Mouse (Mus musculus) liver, embryonic 11.5 days (tissue): ENCODE measurements around the gene Mdfi. TPM values are rescaled to one million over a fixed set of nuclear protein-coding genes. Genes with fewer than 3 reads are reported as not detected.
"Not testable (repeated sequence)": the region's sequence is repeated elsewhere in the genome, so short reads cannot be mapped to it uniquely, and the experiment has no call there.

Source experiments
- ATAC-seq: fragments of 200-750 bp; cut with Nextera tagmentation; replicated peaks from 2 replicates; pipeline ENCODE4 v1.8.0; 2017; ENCODE audit warnings: moderate number of reproducible peaks, mild to moderate bottlenecking, moderate TSS enrichment, moderate library complexity; ENCODE audit not compliant: low FRiP score
- DNase-seq: peaks from one replicate; pipeline ENCODE4 v3.0.0-alpha.2; 2017; ENCODE audit warnings: low spot score
- H3K27ac ChIP-seq: fragments of 300-500 bp; sonication (generic); 2 replicates; pipeline ENCODE4 v1.5.1; 2014; ENCODE audit warnings: mild to moderate bottlenecking, low read depth, low read length, control low read depth
- H3K27me3 ChIP-seq: fragments of 300-500 bp; sonication (generic); replicated peaks from 2 replicates; pipeline ENCODE4 v1.6.1; 2014; ENCODE audit warnings: low read length, mixed read lengths; ENCODE audit not compliant: control insufficient read depth, insufficient read depth
- H3K36me3 ChIP-seq: fragments of 300-500 bp; sonication (generic); 2 replicates; pipeline ENCODE4 v1.6.1; 2014; ENCODE audit warnings: mild to moderate bottlenecking, low read length, moderate library complexity, mixed read lengths; ENCODE audit not compliant: control insufficient read depth, insufficient read depth
- H3K4me1 ChIP-seq: fragments of 300-500 bp; sonication (generic); replicated peaks from 2 replicates; pipeline ENCODE4 v1.6.1; 2014; ENCODE audit warnings: low read length, mixed read lengths; ENCODE audit not compliant: control insufficient read depth, insufficient read depth
- H3K4me2 ChIP-seq: fragments of 300-500 bp; sonication (generic); 2 replicates; pipeline ENCODE4 v1.6.1; 2014; ENCODE audit warnings: mild to moderate bottlenecking, control low read depth, moderate library complexity
- H3K4me3 ChIP-seq: fragments of 300-500 bp; sonication (generic); 2 replicates; pipeline ENCODE4 v1.5.1; 2014; ENCODE audit warnings: low read depth, low read length, control low read depth
- H3K9ac ChIP-seq: fragments of 300-500 bp; sonication (generic); 2 replicates; pipeline ENCODE4 v1.6.1; 2014; ENCODE audit warnings: low read depth, low read length, control low read depth
- H3K9me3 ChIP-seq: fragments of 300-500 bp; sonication (generic); 2 replicates; pipeline ENCODE4 v1.6.1; 2016; ENCODE audit warnings: low read length, inconsistent platforms, mixed read lengths; ENCODE audit not compliant: control insufficient read depth
- WGBS: fragments of 180-500 bp; shearing (Covaris S2); extraction: QIAGEN DNeasy Blood & Tissue Kit; methylation state at CpG from one replicate; pipeline ENCODE4 v1.1.7; 2014; 5-methylcytosine and 5-hydroxymethylcytosine counted together
- polyA plus RNA-seq: library from polyadenylated mRNA; unstranded; fragments of >200 nt; fragmentation: Nextera tagmentation; extraction: Ambion mirVana; gene quantifications from 2 replicates; pipeline ENCODE4 v1.2.1, GENCODE M21; 2014

Mdfi gene
- polyA plus RNA-seq, 1 experiment from 2014 or later, result 15.9 TPM

DNA sequence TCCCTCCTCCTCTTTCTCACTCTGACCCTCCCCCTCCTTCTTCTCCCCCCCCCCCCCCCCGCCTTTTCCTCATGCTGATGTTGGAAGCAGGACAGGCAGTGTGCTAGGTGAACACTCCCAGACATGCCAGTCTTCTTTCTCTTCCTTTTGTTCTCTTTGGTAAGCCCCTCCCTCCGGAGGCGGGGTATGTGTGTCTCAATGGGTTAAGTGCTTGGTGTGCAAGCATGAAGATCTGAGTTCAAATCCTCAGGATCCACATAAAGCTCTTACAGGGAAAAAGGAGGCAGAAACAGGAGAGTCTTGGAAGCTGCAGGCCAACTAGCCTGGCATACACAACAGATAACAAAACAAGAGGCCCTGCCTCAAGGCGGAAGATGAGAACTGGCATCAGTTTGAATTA, 18.8 kb upstream of the Mdfi start:
- Histone ChIP-seq H3K9ac (no peak overlapping the region), H3K27ac (no peak overlapping the region), H3K36me3 (no peaks in the 10 kb centered on the region), H3K4me2 (no peak overlapping the region), H3K4me1 (no peaks in the 10 kb centered on the region), H3K27me3 (no peaks in the 10 kb centered on the region), H3K9me3 (no peaks in the 10 kb centered on the region), H3K4me3 (no peak overlapping the region)
- WGBS, result 86% methylated on average over 3 of the region's 4 CpGs
- ATAC-seq (no peak), DNase-seq (no peak)

DNA sequence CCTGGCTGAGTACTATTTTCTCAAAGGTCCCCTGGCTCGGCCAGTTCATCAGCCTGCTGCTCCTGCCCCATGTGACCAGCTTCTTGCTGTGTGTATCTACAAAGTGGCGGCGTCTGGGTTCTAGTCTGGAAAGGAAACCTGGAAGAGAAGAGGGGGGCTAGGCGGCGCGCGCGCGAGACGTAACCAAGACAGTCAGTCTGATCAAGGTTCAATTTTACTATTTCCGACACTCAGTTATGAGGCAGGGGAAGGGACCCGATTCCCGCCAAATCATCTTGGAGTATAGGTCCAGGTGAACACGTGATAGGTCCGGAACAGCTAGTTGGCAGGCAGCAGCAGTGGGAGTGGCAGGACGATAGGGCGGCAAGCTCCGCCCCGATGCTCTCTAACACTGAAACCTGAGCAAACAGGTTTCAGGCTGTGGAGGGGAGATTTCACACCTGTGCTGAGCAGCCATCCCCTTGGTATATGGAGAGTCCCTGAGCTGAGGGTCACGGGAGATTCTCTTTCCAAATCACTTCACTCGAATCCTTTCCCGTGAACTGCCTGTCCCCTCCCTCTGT, 17.4 kb upstream of the Mdfi start:
- H3K4me1 ChIP-seq, H3K27ac ChIP-seq, H3K9ac ChIP-seq, ATAC-seq, H3K27me3 ChIP-seq, H3K9me3 ChIP-seq, DNase-seq, H3K36me3 ChIP-seq: not testable (repeated sequence)
- WGBS, result 12% methylated on average over 22 of the region's 22 CpGs
- Histone ChIP-seq H3K4me3 (0 out of 2 replicates have a peak overlapping the region, but pooled peaks have one; percentile 21), H3K4me2 (peak overlapping the region; percentile 59)

DNA sequence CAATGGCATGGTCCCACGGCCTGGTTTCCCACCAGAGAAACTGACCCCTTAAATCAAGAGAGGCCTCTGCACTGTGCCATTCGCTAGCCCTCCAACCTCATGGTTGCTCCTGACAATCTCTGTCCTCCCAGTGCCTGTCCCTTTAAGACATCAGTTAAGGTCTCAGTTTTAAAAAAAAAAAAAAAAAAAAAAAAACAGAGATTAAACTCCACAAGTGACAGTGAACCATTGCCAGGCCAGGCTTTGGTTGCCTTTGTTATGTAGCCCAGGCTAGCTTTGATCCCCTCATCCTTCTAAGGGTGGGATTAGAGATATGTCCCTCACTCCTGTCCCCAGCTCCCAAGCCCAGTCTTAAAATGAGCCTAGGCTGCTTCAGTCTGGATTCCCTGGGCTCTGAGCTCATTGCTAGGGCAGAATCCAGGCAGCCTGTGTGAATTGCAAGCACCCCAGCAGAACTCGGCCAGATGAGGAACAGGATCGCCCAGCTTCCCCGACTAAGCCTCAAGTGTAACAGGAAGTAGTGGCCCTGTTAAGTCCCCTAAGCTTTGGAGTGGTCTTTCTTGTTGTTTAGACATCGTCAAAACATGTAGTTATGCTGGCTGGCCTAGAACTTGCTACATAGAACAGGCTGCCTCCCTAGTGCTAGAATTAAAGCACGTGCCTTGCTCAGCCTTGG, 16.3 kb upstream of the Mdfi start:
- H3K27ac ChIP-seq, result no peak overlapping the region
- H3K9ac ChIP-seq, result no peak overlapping the region
- 62% methylated on average over 7 of the region's 7 CpGs for WGBS

DNA sequence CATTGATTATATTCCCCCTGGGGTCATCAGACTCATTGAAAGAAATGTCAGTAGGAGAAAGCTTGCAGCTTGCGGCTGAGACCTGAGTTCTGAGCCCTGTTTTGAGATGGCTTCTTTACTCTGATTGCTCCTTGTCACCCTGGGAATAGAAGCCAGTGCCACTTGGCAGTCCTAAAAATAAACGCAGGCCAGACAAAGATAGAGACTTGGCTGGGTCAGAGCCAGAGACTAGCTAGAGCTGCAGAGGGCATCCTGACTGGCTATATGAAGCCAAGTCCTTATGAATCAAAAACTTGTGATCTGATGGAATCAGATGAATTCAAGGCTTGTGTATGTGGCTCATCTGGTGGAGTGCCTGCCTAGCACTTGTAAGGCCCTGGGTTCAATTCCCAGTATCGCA, 15.5 kb upstream of the Mdfi start:
- no peak overlapping the region for H3K9ac ChIP-seq
- WGBS, result 78% methylated on average over 3 of the region's 3 CpGs
- H3K4me1 ChIP-seq, result no peaks in the 10 kb centered on the region
- DNase-seq, result no peak
- no peaks in the 10 kb centered on the region for H3K9me3 ChIP-seq
- no peaks in the 10 kb centered on the region for H3K27me3 ChIP-seq
- no peak overlapping the region for H3K4me2 ChIP-seq
- no peaks in the 10 kb centered on the region for H3K36me3 ChIP-seq
- ATAC-seq, result no peak
- no peak overlapping the region for H3K4me3 ChIP-seq
- no peak overlapping the region for H3K27ac ChIP-seq

More for the DNA sequence above, 16.3 kb upstream of the Mdfi start:
- no peaks in the 10 kb centered on the region for H3K9me3 ChIP-seq
- H3K36me3 ChIP-seq, result no peaks in the 10 kb centered on the region
- no peak for DNase-seq
- no peak overlapping the region for H3K4me3 ChIP-seq
- no peaks in the 10 kb centered on the region for H3K4me1 ChIP-seq
- H3K4me2 ChIP-seq, result no peak overlapping the region
- H3K27me3 ChIP-seq, result no peaks in the 10 kb centered on the region
- ATAC-seq, result no peak

DNA sequence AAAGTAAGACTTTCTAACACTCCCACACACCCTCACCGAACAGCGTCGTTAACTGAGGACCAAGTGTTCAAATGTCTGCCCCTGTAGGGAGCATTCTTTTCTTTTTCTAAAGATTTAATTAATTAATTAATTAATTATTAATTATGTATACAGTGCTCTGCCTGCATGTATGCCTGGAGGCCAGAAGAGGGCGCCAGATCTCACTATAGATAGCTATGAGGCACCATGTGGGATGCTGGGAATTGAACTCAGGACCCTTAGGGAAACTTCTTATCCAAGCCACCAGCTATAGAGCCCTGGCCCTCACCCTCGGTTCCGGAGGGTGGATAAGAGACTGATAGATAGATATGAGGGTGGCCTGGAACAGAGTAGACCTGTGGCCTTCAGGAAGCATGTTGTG, 13.5 kb upstream of the Mdfi start:
- H3K27me3 ChIP-seq, result no peaks in the 10 kb centered on the region
- no peak for ATAC-seq
- WGBS, result 74% methylated on average over 6 of the region's 6 CpGs

DNA sequence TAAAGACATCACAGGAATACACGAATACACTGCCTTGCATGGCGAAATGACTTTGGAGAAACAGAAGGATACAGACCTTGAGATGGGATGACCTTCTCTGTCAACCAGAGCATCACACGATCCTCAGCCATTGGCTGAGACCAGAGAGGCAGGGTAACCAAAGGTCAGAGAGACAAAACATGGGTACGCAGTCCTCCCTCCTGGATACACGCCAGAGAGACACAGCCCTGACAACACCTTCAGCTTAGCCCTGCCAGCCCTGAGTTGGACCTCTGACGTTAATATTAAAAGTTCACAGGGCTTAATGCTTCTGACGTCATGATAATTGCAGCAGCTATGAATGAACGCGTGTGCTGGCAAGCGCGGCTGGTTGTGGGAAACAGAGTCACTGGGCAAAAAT, 11.1 kb upstream of the Mdfi start:
- H3K36me3 ChIP-seq, result no peaks in the 10 kb centered on the region
- no peaks in the 10 kb centered on the region for H3K27me3 ChIP-seq
- H3K27ac ChIP-seq, result no peak overlapping the region
- H3K9me3 ChIP-seq, result 0 out of 2 replicates have a peak, but pooled peaks cover 3% of the 10 kb centered on the region
- WGBS, result 81% methylated on average over 11 of the region's 11 CpGs
- H3K4me2 ChIP-seq, result no peak overlapping the region
- no peak overlapping the region for H3K9ac ChIP-seq
- ATAC-seq (no peak), DNase-seq (no peak)
- peaks cover 4% of the 10 kb centered on the region; the same call in 1 of the 2 replicates for H3K4me1 ChIP-seq
- no peak overlapping the region for H3K4me3 ChIP-seq

More for the DNA sequence above, 13.5 kb upstream of the Mdfi start:
- no peak overlapping the region for H3K27ac ChIP-seq
- DNase-seq, result no peak
- H3K9me3 ChIP-seq, result 0 out of 2 replicates have a peak, but pooled peaks cover 3% of the 10 kb centered on the region
- H3K4me3 ChIP-seq, result no peak overlapping the region
- H3K36me3 ChIP-seq, result no peaks in the 10 kb centered on the region
- no peaks in the 10 kb centered on the region for H3K4me1 ChIP-seq
- no peak overlapping the region for H3K4me2 ChIP-seq
- H3K9ac ChIP-seq, result no peak overlapping the region

DNA sequence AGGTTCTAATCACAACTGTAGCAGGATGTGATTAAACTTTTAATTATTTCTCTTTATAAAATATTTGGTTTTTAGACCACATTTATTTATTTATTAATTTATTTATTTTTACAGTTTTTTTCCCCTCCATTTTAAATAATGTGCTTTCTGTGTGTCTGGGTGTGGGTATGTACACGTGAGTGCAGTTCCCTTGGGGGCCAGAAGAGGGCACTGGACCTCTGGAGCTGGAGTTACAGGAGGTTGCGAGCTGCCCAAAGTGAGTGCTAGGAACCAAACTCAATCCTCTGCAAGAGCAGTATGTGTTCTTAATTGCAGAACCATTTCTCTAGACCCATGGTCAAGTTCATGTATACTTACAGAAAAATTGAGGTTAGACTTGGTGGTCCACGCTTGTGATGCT, 9.0 kb upstream of the Mdfi start:
- Histone ChIP-seq H3K4me1 (peaks cover 4% of the 10 kb centered on the region; the same call in 1 of the 2 replicates), H3K4me2 (no peak overlapping the region), H3K27ac (no peak overlapping the region), H3K27me3 (no peaks in the 10 kb centered on the region), H3K36me3 (no peaks in the 10 kb centered on the region), H3K9me3 (0 out of 2 replicates have a peak, but pooled peaks cover 3% of the 10 kb centered on the region), H3K4me3 (no peak overlapping the region), H3K9ac (no peak overlapping the region)
- ATAC-seq, result no peak
- DNase-seq, result no peak
- WGBS, result 84% methylated on average over 3 of the region's 3 CpGs

DNA sequence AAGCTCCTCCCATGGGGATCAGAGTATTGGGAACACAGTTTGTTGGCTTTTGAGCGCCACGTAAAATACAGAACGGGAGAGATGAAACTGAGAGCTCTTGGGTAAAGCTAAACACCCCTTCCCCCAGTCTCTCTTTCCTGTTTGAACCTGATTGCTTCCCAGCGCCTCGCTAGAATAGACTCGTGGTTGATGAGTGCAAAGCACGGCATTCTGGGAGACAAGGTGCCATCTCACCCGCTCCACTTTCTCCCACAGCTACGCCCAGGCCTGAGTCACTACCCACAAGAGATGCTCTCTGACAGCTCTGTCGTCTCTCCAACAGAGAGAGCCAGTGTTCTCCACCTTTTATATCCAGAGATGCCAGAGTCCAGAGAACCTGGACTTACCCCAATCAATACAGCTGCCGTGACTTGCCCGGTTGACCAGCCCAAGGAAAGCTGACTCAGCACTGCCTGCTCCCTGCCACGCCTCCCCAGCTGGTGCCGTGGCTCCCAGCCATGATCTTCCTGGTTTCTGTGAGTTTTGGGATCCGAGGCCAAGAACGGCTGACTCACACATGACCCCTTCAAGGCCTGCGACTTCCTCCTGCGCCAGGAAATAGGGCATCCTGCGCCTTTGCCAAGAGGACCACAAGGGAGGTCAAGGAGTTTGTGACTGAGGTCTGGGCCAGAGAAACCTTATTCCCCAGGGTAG, 7.6 kb upstream of the Mdfi start:
- H3K36me3 ChIP-seq, result no peaks in the 10 kb centered on the region
- 50% methylated on average over 19 of the region's 19 CpGs for WGBS
- no peak overlapping the region for H3K27ac ChIP-seq
- no peak for DNase-seq
- no peak overlapping the region for H3K4me3 ChIP-seq
- no peaks in the 10 kb centered on the region for H3K27me3 ChIP-seq
- H3K4me1 ChIP-seq, result peaks cover 4% of the 10 kb centered on the region; the same call in 1 of the 2 replicates
- ATAC-seq, result no peak
- 0 out of 2 replicates have a peak, but pooled peaks cover 3% of the 10 kb centered on the region for H3K9me3 ChIP-seq
- H3K9ac ChIP-seq, result no peak overlapping the region
- no peak overlapping the region for H3K4me2 ChIP-seq
